Mouse (Mus musculus): Measurements from ENCODE around the gene Papss1.

Gene Papss1

DNA sequence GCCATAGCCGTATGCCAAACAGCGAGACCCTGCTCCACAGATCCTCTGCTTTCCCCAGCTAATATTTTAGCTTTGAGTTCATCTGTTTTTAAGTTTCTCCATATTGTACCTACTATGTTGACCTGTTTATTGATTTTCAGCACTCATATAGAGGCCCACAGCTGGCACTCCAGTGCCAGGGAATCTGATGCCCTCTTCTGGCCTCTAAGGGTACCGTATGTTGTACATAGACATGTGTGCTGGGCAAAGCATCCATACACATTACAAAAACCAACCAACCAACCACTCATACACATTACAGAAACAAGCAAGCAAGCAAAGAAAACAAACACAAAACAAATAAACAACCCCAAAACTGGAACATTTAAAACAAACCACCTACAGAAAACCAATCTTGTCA lies 22.2 kb downstream of the Papss1 start:
- DNase-seq (ENCODE audit: low spot score), result no peak

DNA sequence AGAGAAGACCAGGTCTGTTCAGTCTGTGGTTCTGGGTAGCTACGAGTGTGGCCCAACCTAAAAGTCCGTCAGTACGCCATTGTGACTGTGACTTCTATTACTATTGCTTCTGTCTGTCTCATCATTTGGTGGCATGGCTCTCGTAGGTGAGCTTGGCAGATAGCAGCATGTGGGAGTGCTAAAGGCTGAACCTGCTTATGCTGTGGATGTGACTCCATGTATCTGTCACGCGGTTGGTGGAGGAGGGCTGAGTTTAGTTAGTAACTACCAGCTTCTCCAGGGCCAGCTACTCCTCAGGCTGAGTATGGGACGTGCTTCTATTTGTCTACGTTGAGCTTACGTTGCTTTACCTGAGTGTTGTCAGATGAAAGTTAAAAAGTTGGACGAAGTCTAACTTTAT lies 23.4 kb downstream of the Papss1 start:
- no peak for DNase-seq (ENCODE audit: low spot score)

DNA sequence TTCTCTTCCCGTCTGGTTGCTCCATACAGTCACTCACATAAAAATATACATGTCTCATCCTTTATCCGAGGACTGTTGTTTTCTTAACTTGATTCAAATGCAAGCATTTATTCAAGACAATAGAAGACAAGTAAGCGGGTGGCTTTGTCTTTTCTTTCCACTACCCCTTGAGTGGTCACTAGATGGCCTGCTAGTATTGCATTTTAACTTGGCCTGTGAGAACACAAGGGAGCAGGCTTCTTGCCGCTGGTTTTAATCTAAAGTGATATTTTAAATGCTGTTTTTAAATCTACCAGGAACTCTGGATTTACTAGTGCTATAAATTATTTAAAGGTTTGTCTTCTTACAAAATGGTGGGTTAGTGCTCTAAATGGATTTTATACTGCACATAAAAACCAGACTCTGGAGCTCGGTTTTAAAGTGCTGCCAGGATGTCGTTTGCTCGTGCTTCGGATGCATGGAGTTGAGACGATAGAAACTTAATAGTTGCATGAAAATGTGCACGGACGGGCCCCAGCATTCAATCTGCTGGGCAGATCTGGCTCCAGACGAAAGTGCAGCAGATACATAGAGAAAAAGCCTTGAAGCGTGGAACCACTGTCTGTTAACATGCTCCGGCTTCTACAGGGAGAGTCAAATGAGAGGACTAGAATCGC lies 28.7 kb downstream of the Papss1 start:
- DNase-seq (ENCODE audit: low spot score), result no peak

DNA sequence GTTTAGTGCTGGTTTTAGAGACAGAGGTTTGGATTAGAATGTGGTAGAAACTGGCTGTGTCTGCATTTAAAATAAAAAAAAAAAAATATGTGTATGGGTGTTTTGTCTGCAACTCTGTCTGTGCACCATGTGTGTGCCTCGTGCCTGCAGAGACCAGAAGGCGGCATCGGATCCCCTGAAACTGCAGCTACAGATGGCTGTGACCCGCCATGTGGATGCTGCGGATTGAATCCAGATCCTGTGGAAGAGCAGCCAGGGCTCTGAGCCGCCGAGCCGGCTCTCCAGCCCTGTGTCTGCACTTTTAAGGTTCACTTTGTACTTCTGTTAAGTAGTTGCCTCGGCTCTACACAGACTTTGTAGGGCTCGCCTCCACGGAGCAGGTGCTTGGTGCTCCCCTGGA lies 29.8 kb downstream of the Papss1 start:
- no peak for DNase-seq (ENCODE audit: low spot score)

DNA sequence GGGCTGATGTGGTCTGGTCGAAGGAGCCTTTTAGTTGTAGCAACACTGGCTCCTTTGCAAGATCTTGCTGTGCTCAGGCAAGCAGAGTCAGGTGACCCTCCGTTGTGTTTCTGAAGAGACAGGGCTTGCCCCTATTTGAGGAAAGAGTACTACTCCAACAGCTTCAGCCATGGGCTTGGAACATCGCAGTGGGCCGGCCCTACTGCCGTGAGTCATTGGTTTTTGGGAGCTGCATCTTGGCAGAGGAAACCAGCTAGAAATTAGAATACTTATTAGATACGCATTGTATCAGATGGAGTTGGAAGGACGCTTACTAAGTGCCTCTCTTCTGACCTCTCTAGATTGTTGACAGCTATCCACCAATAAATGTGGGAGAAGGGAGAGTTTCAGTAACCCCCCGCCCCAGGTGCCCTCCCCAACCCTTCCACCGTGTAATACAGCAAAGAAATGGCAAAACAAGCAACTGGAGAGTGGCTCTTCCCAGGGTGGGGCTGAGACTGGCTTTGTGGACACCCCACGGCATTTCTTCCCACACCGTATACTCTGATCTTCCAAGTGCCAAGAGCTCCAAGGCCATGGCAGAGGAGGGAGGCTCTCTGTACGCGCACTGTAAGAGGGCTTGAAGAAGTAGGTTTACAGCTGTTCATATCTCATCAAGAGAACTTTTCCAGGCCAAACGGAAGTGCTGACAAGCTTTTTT lies 31.1 kb downstream of the Papss1 start:
- no peak for DNase-seq (ENCODE audit: low spot score)

DNA sequence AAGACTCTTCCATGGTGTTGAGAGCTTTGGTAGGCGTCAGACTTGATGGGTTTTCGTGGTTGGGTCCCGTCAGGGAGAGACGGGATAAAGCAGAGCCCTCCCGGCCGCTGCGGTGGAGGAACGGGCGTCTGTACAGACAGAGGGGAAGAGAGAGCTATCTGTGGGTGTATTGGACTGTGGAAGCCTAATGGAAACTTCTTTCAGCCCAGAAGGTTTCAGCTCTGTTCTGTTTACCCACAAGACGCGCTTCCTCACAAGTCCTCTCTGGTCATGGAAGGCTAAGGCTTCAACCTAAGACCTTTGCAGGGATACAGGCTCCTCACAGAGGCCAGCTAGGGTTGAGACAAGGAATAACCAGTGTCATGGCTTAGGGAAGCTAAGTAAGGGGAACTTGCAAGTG lies 36.2 kb downstream of the Papss1 start:
- DNase-seq (ENCODE audit: low spot score), result no peak

DNA sequence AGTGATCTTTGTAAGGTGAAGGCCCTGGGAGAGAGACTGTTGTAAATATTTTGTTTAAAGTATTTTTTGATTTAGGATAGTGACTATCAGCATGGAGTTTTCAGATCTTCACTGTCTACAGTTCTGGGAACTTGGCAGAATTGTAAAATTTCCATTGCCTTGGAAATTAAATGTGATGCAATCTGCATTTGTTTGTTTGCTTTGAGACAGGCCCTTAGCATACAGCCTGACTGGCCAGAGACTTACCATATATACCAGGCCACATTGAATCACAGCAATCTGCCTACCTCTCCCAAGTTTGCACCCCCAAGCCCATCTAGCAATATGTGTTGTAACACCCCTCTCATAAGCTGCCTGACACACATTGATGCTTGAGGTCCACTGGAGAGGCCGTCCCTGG lies 36.8 kb downstream of the Papss1 start:
- DNase-seq (ENCODE audit: low spot score), result no peak

DNA sequence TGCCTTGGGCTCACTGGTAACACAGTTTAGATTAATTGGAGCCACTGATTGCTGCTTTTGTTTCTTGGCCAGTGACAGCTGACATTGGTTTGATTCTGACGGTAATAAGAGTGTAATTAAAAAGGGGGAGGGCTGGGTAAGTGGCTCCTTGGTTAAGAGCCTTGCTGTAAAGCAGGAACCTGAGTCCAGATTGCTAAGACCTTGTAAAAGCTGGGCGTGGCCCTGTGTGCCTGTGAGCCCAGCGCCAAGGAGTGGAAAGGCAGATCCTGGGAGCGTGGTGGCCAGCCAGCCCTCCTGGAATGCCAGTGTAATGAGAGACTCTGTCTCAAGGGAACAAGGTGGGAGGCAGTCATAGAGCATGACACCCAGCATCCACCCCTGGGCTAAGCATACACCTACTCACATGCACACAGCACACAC lies 38.4 kb downstream of the Papss1 start:
- DNase-seq (ENCODE audit: low spot score), result no peak

DNA sequence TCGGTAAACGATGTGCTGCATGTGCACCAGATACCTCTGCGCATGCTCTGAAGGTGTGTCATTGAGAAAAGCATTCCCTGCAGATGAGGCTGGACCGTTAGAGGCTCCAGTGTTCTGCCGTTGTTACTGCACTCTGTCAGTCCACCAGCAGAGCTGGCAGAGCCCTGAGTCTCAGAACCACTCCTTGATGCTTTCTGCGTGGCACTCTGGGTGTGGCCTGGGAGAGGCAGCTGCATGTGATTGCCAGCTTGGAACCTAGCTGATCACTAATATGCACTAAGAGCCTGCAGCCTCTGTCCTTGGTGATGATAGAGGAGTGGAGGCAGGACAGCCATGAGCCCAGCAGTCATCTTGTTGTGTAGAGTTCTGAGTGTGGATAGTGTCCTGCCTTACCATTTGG lies 43.5 kb downstream of the Papss1 start:
- no peak for DNase-seq (ENCODE audit: low spot score)

DNA sequence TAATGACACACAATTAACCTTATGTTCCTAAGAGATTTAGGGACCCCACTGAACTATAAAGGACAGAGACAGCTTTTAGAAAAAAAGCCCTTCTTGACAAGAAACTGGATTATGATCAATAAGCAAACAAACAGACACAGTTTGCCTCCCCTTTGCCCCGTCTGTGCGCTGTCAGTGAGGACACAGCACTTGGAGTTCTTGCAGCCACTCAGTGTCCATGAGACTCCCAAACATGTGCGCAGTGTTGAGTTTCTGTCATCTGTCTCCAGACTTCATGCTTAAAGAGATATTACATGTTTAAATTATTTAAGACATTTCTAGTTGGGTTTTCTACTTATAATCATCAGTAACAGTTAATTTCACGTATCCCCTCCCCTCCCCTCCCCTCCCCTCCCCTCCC lies 45.1 kb downstream of the Papss1 start:
- DNase-seq (ENCODE audit: low spot score), result no peak

DNA sequence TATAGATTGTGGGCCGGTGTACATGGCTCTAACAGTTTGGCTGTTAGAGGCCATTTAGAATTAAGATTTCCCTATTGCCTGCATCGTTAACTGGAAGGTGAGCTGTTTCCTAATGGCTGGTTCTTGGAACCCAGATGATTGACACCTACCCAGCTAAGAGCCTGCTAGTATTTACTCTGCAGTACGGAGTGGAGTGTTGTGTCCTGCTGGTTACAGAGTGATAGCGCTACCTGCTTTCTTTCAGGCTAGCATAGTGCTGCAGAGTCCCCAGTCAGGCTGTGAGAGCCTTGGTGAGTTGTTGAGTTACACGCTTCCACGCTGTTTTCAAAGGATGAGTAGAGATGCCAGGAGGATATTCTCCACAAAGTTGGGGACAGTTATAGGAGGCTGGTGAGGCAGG lies 46.0 kb downstream of the Papss1 start:
- no peak for DNase-seq (ENCODE audit: low spot score)

DNA sequence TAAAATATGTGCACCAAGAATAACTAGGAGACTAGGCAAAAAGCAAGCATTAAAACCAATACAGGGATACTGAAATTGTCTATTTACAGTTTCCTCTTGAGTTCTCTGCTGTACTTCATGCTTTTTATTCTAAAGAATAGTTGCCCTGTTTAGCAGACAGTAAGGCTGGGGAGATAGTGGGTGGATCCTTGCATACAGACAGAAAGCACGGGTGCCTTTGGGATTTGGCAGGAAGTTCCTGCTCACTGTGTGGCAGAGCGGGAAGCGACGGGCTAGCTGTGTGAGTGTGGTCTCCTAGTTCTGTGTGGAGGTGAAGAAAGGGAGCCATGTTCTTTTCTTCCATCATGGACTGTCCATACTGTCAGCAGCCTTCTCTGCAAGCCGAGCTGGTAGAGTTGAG lies 48.3 kb downstream of the Papss1 start:
- DNase-seq (ENCODE audit: low spot score), result no peak

DNA sequence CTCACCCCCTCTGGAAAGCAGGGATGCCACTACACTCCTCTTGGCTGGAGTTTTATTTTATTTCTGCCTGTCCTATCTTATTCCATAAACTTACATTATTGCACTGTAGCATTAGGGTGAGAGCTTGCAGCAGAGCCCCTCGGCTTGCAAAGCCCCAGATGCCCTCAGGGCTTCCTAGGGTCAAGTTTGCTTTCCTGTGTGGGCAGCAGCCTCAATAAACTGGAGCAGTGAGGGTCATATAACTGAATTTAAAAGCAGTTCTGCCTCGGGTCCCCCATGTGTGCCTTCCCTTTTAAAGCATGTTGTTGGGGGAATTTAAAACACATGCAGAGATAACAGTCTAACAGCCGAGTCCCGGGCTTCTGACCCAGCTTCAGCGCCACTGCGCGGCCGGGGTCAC lies 49.5 kb downstream of the Papss1 start:
- no peak for DNase-seq (ENCODE audit: low spot score)

DNA sequence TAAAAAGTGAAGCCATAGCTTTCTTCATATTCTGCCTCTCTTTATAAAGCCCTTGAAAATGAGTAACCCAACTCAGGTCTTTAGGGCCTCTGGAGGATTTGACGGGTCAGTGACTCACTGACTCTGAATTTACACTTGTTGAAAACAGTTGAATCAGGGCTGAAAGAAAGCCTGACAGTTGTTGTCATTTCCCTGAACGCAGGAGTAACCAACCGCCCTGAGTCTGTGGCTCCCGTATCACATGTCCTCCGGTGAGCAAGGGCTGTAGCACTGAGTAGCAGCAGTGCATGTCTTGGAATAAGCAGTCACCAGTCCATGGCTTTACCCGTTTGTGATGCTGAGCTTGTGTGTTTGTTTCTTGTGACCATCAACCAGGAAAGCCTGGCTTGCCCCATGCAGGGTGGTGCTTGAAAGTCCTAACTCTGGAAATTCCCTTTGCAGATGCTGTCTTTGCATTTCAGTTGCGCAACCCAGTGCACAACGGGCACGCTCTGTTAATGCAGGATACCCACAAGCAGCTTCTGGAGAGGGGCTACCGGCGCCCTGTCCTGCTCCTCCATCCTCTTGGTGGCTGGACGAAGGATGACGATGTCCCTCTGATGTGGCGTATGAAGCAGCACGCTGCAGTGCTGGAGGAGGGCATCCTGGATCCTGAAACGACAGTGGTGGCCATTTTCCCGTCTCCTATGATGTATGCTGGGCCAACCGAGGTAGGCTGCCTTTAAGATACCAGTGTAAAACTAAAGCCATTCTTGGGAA lies 54.2 kb downstream of the Papss1 start:
- no peak for DNase-seq (ENCODE audit: low spot score)

DNA sequence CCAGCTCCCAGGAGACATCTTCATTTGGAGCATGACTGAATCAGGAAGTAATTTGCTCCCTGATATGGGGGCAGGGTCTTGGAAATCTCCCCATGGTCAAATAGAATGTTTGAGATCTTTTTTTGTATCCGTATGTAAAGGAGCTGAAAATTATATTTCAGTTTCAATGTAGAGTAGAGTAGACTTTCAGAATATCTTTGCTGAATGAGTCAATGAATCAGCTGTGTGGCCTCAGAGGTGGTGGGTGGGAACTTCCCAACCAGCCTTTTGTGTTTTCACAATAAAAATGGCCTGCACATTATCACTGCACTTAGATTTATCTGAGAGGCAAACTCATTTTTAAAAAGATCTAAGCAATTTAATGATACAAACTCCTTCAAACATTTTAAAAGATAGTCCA lies 58.6 kb downstream of the Papss1 start:
- DNase-seq (ENCODE audit: low spot score), result no peak

DNA sequence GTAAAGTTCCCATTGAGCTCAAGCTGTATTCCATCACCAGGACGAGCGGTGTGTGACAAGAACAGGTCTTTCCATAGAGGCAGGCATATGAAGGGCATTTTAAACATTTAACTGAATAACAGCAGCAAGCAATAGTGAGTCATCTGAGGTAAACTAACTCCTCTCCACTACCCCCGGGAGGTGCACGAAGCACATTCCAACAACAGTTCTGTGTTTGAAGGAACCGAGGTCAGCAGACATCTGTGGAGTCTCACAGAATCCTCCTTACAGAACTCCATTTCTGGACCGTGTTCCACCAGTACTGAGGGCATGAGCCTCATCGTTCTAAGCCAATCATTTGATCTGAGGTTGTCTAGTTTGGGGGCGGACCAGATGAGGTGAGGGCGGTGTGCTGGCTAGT lies 59.5 kb downstream of the Papss1 start:
- no peak for DNase-seq (ENCODE audit: low spot score)

DNA sequence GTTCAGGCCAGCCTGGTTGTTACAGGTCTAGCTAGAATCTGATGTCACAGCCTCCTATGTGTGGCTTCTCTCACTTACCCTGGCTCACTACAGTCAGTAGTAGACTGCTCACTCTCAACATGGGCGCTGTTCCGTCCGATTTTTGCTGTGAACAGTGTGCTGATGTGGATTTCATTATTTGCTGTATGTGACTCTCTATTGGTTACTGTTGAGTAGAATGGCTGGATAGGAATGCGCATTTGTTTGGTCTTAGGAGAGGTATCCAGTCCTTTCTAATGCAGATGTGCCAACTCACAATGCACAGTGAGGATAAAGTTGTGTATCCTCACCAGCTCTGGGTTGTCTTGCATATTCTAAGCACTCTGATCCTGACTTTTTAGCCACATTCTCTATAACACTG lies 62.9 kb downstream of the Papss1 start:
- DNase-seq (ENCODE audit: low spot score), result no peak

DNA sequence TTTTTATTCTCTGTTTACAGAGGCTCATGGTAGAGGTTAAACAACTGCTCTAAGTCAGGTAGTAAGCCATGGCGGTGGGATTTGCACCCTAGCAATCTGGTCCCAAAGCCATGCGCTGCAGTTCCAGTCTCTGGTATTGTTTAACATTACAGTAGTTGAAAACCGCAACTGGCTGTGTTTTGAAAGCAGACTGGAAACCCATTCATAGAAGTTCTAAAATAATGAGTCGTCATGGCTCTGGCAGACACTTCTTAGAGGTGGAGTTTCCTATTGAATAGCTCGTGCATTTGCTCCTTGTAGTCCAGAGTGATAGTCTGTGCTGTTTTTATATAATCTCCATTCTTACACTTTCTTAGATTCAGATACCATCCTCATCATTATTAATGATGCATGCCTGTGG lies 63.7 kb downstream of the Papss1 start:
- no peak for DNase-seq (ENCODE audit: low spot score)

DNA sequence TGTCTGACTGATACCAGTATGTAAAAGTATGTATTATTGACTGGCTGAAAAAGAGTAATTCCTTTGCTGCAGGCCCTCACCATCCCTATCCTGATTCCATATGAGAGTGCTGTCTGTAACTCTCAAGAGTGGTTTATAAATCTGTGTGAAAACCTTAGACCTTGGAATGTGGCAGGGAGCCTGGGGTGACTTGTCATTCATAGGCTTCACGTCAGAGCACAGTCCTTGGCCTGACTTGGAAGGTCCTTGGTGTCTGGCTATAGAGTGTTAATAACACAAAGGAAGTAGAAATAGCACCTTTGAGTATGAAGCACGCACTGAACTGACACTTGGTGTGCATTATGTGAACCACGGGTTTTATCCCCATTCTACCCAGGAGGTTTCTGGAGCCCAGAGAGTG lies 64.4 kb downstream of the Papss1 start:
- no peak for DNase-seq (ENCODE audit: low spot score)

DNA sequence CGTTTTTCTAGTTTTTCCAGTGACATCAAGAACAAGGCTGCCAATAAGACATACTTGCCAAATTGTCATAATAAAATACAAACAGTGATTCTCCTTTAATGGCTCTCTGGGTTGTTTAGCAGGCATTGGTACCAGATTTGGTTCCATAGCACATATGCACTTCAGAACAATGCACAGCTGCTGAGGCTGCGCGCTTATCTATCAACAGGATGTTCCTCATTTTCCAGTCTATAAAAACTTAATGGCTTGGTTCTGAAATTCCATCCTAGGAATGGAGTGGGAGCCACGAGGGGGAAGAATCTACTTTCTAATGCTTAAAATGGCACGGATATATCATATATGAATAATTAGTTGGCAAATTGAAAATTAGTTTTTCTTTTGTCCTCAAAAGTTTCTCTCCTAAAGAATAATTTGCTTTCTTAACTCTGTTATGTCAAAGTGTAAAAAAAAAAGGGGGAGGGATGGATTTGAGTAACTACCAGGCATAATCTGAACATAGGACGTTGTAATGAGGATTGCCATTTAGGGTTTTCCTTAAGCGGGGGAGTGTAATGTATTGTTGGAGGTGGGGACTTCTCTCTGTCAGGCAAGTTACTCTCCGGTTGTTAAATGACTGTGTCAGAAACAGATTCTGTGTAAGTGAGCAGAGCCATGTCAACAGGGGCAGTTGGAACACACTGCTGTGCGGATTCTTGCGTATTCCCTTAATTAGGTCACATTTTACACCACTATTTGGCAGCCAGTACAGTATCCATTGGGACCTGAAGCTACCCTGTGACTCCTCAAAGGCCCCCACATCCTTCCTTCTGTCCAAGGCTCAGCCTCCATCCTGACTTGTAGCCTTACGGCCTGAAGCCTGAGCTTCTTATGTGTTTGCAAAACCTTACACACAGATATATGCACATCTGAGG lies 66.1 kb downstream of the Papss1 start:
- DNase-seq (ENCODE audit: low spot score), result no peak

DNA sequence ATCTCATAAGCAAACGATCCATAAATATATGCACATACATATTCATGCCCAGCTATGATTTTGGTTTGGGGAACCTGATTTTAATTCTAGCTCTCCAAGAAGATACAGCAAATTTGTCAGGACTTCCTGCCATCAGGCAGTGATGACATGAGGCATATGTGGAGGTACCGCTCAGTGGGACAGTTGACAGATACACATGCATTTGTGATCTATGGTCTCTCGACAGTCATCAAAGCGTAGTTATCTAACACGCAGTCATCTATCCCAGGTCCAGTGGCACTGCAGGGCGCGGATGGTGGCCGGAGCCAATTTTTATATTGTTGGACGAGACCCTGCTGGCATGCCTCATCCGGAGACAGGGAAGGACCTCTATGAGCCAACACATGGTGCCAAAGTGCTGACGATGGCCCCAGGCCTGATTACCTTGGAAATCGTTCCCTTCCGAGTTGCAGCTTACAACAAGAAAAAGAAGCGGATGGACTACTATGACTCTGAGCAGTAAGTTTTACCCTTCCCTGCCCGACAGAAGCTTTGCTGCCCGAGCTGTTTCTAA lies 66.8 kb downstream of the Papss1 start:
- DNase-seq (ENCODE audit: low spot score), result no peak

DNA sequence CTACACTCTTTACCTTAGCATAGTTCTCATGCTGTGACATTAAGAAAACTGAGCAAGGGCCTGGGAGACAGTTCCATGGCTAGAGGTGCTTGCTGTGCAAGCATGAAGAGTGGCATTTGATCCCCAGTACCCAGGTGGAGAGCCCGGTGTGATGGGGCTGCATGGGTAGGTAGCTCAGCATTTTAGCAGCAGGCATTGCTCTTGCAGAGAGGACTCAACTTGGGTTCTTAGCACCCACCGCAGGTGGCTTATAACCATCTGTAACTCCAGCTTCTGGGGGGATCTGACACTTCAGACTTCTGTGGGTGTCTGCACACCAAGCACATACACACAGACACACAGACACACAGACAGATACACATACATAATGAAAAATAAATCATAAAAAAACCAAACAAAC lies 69.5 kb downstream of the Papss1 start:
- DNase-seq (ENCODE audit: low spot score), result no peak

Measured in T-cell, adult 2 months (primary cell).